24 mouse cellular contexts compared by ENCODE assay signal in genomic region chr1:150706502-150706901, GRCm38 (mm10).
"Had no signal": no experiment of that assay in that cellular context is flagged by ENCODE, and none has a peak within 500 bp of the region (broad histone marks: within the 10 kb centered on the region; RNA-seq: fewer than 3 reads in every experiment).

No protein-coding gene starts in this region.

- H3K9ac ChIP-seq: hindbrain, embryonic 12.5 days; hindbrain, embryonic 14.5 days; kidney, embryonic 15.5 days; limb, embryonic 12.5 days; liver, embryonic 13.5 days; liver, embryonic 15.5 days had no signal

- H3K36me3 ChIP-seq: hindbrain, embryonic 10.5 days; hindbrain, embryonic 12.5 days; liver, embryonic 13.5 days; liver, embryonic 15.5 days had no signal

- ATAC-seq: hindbrain, embryonic 16.5 days; intestine, embryonic 16.5 days had no signal

- H3K27me3 ChIP-seq: hindbrain, embryonic 12.5 days; kidney, embryonic 15.5 days; limb, embryonic 12.5 days; liver, embryonic 13.5 days; liver, embryonic 15.5 days had no signal

- H3K27ac ChIP-seq: heart, adult 2 months; hindbrain, embryonic 10.5 days; hindbrain, embryonic 12.5 days; hindbrain, embryonic 14.5 days; kidney, embryonic 15.5 days; kidney, postnatal 0 days; limb, embryonic 12.5 days; liver, embryonic 13.5 days; liver, embryonic 15.5 days had no signal

- H3K4me2 ChIP-seq: heart, embryonic 11.5 days; hindbrain, embryonic 12.5 days; hindbrain, embryonic 14.5 days; kidney, embryonic 15.5 days; limb, embryonic 12.5 days; liver, embryonic 11.5 days; liver, embryonic 13.5 days; liver, embryonic 15.5 days had no signal

- H3K4me3 ChIP-seq: heart, adult 2 months; hindbrain, embryonic 10.5 days; hindbrain, embryonic 12.5 days; kidney, embryonic 15.5 days; limb, embryonic 12.5 days; liver, embryonic 13.5 days; liver, embryonic 15.5 days had no signal

- DNase-seq: gastrocnemius, postnatal 14 days; gastrocnemius, postnatal 36 days; heart, adult 11 months; heart, adult 2 months; heart, postnatal 10 days; heart, postnatal 4 days; kidney, adult 18-20 months; kidney, adult 9 months; kidney, postnatal 36 days; layer of hippocampus, adult 9-11 months; layer of hippocampus, postnatal 36 days; liver; liver, embryonic 13.5 days had no signal

- H3K9me3 ChIP-seq: hindbrain, embryonic 10.5 days; hindbrain, embryonic 12.5 days; kidney, embryonic 15.5 days; limb, embryonic 12.5 days; liver, embryonic 13.5 days; liver, embryonic 15.5 days had no signal

- H3K4me1 ChIP-seq: hindbrain, embryonic 10.5 days; hindbrain, embryonic 12.5 days; kidney, embryonic 15.5 days; liver, embryonic 13.5 days; liver, embryonic 15.5 days had no signal
